Mouse (Mus musculus) T-cell, adult 2 months (primary cell): ENCODE measurements at regions not wholly inside any gene's neighbourhood (a gene's known extent, or its start where the extent isn't known, plus 50 kb on each side); places are given as distances from the start of the nearest gene placed in this dataset.
A peak's percentile ranks its signal among the peaks of the same experiment; 100 is the strongest.

Experiments
- DNase-seq: peaks from one replicate; pipeline ENCODE4 v3.0.0; 2022; ENCODE audit warnings: low spot score

DNA sequence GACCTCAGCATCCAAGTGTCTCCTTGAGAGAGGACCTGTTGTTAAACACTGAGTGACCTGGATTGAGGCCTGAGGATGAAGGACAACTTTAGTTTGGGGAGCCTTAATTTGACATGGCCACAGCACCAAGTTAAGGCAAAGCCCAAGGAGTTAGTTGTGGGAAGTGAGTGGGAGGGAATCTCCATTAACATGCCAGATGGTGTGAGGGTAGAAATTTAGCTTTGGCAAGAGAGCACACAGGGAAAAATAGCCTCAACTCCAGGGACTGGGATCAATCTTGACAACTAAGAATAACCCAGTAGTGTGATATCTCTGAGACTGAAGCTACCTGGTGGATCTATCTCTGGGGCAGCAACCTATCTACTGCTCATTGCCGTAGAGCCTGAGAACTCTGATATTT, 105.4 kb downstream of the Ahr start:
- DNase-seq = no peak

GRCm38 (mm10) chr12:35419206-35419605, 115.6 kb downstream of the Ahr start:
- DNase-seq = no peak

DNA sequence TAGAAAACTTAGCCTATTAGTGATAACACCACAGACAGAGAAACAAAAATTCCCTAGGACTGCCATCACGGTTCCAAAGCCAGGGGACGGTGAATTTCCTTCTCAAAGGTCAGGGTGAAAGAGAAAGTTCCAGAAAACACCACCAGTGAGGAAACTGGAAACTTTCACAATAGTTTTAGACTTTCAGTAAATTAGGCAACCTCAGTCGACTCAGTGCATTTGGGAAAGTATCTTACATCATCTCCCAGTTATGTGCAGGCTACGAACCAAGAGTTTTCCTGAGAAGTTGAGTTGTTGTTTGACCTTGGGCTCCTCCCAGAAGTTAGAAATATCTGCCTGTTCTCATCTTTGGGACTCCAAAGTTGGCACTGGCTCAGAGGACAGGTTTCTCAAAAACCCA, 116.9 kb downstream of the Ahr start:
- no peak for DNase-seq

GRCm38 (mm10) chr12:35416583-35416982, 118.3 kb downstream of the Ahr start:
- no peak for DNase-seq

- DNase-seq = no peak
Measured at GRCm38 (mm10) chr12:35412715-35413114, 122.1 kb downstream of the Ahr start.

GRCm38 (mm10) chr12:35408461-35408860, 126.4 kb downstream of the Ahr start:
- no peak for DNase-seq

GRCm38 (mm10) chr12:35408044-35408443, 126.8 kb downstream of the Ahr start:
- DNase-seq = no peak

- DNase-seq = no peak
Measured at GRCm38 (mm10) chr12:35401853-35402252, 133.0 kb downstream of the Ahr start.

- no peak for DNase-seq
Measured at GRCm38 (mm10) chr12:35401219-35401618, 133.6 kb downstream of the Ahr start.

GRCm38 (mm10) chr12:35395211-35395610, 139.6 kb downstream of the Ahr start:
- DNase-seq = no peak

DNA sequence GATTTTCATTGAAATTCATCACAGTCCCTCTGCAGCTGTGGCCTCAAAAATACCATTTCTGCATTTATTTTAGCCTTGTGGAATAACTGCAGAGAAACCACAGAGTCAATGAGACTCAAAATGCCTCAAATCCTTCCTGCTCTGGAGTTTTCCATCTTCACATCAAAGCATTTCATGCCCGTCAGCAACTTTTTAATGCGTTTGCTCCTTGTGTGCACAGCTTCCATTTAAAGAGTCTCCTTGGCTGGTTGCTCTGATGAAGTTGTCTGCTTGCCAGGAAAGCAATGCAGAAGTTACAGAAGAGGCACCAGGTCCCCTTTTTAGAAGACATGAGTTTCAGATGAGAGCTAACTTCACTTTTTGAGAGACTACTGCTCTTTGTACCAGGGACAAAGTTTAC, 142.7 kb downstream of the Ahr start:
- DNase-seq = no peak

DNA sequence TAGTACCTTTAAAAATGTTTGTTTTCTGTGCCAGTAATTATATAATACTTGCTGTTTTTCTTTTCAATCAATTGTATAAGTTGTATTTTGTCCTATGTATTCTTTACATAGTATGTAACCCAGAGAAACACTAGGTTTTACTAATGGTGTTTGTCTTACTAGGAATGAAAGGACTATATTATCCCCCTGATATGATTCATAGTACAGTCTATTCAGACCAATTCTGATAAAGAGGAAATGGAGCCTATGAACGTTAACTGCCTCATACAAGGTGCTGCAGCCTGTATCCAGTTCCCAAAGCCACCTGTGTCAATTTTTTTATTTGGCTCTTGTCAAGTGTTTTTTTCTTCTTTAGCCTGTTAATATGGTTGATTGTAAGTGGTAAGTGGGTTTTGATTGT, 144.6 kb downstream of the Ahr start:
- DNase-seq = no peak

GRCm38 (mm10) chr12:35389839-35390238, 145.0 kb downstream of the Ahr start:
- no peak for DNase-seq

DNA sequence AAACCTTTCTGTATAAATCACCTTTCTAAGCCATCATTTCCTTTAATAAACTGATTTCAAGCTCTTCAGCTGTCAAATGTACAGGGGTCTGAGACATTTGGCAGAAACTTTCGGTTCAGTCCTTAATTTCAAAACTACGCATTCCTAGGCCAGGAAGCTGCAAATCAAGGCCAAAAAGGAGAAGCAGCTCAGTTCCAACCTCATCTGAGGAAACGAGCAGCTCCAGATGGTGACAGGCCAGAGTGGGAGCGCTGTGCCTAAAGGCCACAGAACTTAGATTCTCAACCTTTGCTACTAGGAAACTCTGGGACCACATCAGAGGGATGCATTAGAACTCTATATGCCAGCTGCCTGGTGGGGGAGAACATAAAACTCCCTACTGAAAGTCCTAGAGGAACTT, 150.6 kb downstream of the Ahr start:
- DNase-seq = no peak

DNA sequence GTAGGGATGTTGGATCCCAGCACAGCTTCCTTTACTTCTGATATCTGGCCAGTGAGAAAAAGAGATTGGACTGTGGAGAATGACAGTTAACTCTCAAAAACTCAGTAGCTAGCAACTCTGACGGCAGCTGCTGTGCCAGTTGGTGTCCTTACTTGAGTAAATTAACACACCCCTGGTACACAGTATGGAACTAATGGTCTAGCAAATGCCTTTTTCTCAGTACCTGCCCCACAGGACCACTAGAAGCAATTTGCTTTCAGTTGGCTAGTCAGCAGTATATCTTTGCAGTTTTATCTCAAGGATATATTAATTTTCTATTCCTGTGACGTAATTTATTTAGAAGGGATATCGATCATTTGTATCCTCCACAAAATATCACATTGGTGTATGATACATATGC, 157.6 kb downstream of the Ahr start:
- no peak for DNase-seq

- no peak for DNase-seq
Measured at GRCm38 (mm10) chr12:35376365-35376764, 158.5 kb downstream of the Ahr start.

DNA sequence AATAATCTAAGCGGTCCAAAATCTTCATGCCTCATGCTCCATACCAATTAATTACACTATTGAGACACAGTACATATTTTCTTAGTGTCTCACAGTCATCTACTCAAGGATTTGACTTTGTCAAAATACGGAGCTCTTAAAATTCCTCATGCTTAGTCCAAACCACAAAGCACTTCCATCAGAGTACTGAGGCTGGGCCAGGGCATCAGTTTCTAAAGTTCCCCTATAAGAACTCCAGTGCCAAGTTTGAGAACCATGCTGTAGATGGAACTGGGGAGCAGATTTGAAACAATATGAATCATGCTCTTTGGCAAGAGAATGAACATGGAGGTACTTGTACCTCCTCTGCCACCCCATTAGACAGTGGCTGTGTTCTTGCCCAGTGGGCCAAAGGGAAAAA, 176.9 kb downstream of the Ahr start:
- no peak for DNase-seq

GRCm38 (mm10) chr12:35338191-35338954, 196.5 kb downstream of the Ahr start:
- DNase-seq = no peak

GRCm38 (mm10) chr12:35336314-35336713, 198.5 kb downstream of the Ahr start:
- no peak for DNase-seq

DNA sequence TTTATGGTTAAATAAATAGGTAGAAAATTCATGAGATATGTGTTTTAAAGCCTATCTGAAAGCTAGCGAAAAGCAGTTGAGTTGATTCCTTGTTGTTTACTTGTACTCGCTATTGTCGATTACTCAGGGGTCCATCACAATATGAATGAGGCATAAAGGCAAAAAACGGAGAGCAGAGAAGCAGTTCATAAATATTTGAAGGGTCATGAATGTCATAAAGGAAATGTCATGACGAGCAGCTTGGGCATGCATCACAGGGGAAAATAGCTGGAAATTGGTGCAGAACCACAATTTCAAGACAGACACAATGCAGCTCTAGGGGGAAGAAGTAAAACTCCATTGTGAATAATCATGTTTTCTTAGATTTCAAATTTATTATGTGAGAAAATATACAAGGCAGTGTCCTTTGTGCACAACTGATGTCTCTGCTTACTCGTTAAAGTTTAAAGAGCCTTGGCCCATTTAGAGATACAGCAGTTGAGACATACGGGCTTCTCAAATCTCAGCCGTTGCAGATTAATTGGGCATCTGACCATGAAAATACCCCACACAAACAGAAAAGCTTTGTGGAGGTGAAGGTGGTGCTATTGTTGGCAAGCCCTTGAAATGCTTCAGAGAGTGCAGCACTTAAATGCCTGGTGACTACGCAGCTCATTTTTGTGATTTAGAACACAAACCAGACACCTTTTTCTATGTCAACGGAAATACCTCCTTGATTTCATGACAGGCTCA, 200.3 kb downstream of the Ahr start:
- DNase-seq = no peak

- peak; percentile 11 for DNase-seq
Measured at GRCm38 (mm10) chr12:35331303-35331702, 203.5 kb downstream of the Ahr start.

- no peak for DNase-seq
Measured at GRCm38 (mm10) chr12:35329699-35330098, 205.1 kb downstream of the Ahr start.

DNA sequence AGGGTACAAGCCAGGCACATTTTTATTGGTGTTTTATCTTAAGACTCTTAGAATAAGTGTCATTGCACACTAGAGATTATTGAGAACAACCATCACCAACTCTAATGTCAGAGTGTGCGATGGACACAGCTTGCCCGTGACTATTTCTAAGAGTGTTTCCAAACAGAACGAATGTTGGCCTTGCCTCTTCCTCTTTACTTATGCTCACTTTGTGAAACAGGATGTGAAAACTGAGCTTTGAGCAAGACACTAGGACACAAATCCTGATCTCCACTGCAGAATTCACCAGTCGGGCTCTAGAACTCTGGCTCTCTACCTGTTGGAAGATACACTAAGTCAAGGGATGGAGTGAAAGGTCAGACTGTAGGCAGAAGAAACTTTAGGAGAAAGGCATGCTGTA, 215.3 kb downstream of the Ahr start:
- no peak for DNase-seq

DNA sequence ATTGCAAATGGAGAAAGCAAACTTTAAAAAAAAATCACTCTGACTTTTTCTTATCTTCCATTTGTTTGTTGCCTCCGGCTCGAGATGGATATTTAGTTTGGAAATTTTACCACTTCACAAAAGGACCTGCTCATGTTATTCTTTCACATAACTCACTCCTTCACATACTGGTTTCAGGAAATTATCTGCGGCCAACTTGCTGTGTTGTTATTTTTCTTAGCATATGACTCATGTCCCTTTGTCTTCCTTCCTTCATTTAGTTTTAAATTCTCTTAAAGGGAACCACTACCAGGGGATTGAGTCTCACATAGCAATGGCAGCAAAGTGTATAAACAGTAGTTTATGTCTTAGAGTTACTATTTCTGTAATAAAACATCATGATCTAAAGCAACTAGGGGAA, 217.8 kb downstream of the Ahr start:
- no peak for DNase-seq
